Mouse (Mus musculus) stomach, postnatal 0 days (tissue): ENCODE data around the gene Adamtsl2. TPM values are rescaled to one million over a fixed set of nuclear protein-coding genes. Genes with fewer than 3 reads are reported as not detected.

Experiments
- ATAC-seq: fragments of 200-750 bp; cut with Nextera tagmentation; 2 replicates; pipeline ENCODE4 v1.8.0; 2017; ENCODE audit not compliant: low FRiP score, low TSS enrichment
- DNase-seq: peaks from one replicate; pipeline ENCODE4 v3.0.0-alpha.2; 2016; ENCODE audit warnings: low spot score
- H3K27ac ChIP-seq: fragments of 300-500 bp; sonication (generic); replicated peaks from 2 replicates; pipeline ENCODE4 v1.5.1; 2014; ENCODE audit warnings: mild to moderate bottlenecking, control low read depth
- H3K27me3 ChIP-seq: fragments of 300-500 bp; sonication (generic); 2 replicates; pipeline ENCODE4 v1.6.1; 2014; ENCODE audit warnings: low read length; ENCODE audit not compliant: control insufficient read depth, insufficient read depth
- H3K36me3 ChIP-seq: fragments of 300-500 bp; sonication (generic); 2 replicates; pipeline ENCODE4 v1.6.1; 2014; ENCODE audit warnings: low read length, mixed read lengths; ENCODE audit not compliant: control insufficient read depth, insufficient read depth
- H3K4me1 ChIP-seq: fragments of 300-500 bp; sonication (generic); replicated peaks from 2 replicates; pipeline ENCODE4 v1.6.1; 2014; ENCODE audit warnings: antibody characterized with exemption; ENCODE audit not compliant: control insufficient read depth, insufficient read depth
- H3K4me2 ChIP-seq: fragments of 300-500 bp; sonication (generic); replicated peaks from 2 replicates; pipeline ENCODE4 v1.6.1; 2014; ENCODE audit warnings: low read depth, mild to moderate bottlenecking, control low read depth, moderate library complexity
- H3K4me3 ChIP-seq: fragments of 300-500 bp; sonication (generic); 2 replicates; pipeline ENCODE4 v1.5.1; 2014; ENCODE audit warnings: low read depth, low read length, control low read depth
- H3K9ac ChIP-seq: fragments of 300-500 bp; sonication (generic); 2 replicates; pipeline ENCODE4 v1.6.1; 2014; ENCODE audit warnings: mild to moderate bottlenecking, low read length, control low read depth, mixed read lengths
- H3K9me3 ChIP-seq: fragments of 300-500 bp; sonication (generic); 2 replicates; pipeline ENCODE4 v1.6.1; 2016; ENCODE audit warnings: low read length; ENCODE audit not compliant: control insufficient read depth
- CTCF ChIP-seq: IDR thresholded peaks from 2 replicates; pipeline ENCODE4 v1.5.1; 2016; ENCODE audit warnings: antibody characterized with exemption, low read depth, mild to moderate bottlenecking, moderate library complexity
- EP300 ChIP-seq: optimal IDR thresholded peaks from 2 replicates; pipeline ENCODE3; 2016; ENCODE audit warnings: antibody characterized with exemption
- WGBS: fragments of 180-500 bp; shearing (Covaris S2); extraction: QIAGEN DNeasy Blood & Tissue Kit; methylation state at CpG from one replicate; pipeline ENCODE4 v1.1.7; 2014; 5-methylcytosine and 5-hydroxymethylcytosine counted together
- polyA plus RNA-seq: library from polyadenylated mRNA; unstranded; fragments of >200 nt; fragmentation: Nextera tagmentation; extraction: Ambion mirVana; gene quantifications from 2 replicates; pipeline ENCODE4 v1.2.1, GENCODE M21; 2015

The Adamtsl2 gene
- 1.4 and 3.4 TPM in 2 replicates for polyA plus RNA-seq

DNA sequence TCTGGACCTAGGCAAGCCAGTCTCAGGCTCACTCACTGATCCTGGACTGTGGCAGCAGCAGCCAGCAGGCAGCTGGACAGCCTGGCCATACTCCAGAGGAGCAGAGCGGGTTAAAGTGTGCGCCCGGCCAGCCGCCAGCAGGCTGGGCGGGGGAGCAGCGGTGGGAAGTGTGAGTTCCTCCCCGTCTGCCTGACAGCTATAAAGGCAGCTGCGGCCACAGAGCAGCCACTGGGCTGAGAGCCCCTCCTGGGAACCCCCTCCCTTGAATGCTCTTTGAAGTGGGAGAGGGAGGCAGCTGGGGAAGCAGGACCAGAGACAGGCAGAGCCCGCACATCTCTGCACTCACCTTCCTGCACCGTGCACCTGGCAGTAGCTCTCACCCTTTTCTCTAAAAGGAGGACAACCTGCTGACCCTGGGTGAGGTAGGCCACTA is at the start of gene Adamtsl2:
Gene Adamtsl2 (plus strand): TSS at position 228 of the 433 bp plus-strand sequence.
- Histone ChIP-seq H3K27me3 (no peaks in the 10 kb centered on the region), H3K4me1 (peaks cover 5% of the 10 kb centered on the region; the same call in 1 of the 2 replicates), H3K27ac (no peak within 1 kb of the TSS; the same call in 1 of the 2 replicates), H3K9ac (no peak within 1 kb of the TSS; the same call in 1 of the 2 replicates), H3K9me3 (no peaks in the 10 kb centered on the region), H3K4me3 (no peak within 1 kb of the TSS), H3K4me2 (peak within 1 kb of the TSS; percentile 32), H3K36me3 (no peaks in the 10 kb centered on the region)
- WGBS: 2% methylated on average over 10 of the region's 10 CpGs
- DNase-seq (peak; percentile 68), ATAC-seq (peak; percentile 69)
- TF ChIP-seq CTCF: peak; percentile 17; the same call in 1 of the 2 replicates
- no peak for TF ChIP-seq EP300

DNA sequence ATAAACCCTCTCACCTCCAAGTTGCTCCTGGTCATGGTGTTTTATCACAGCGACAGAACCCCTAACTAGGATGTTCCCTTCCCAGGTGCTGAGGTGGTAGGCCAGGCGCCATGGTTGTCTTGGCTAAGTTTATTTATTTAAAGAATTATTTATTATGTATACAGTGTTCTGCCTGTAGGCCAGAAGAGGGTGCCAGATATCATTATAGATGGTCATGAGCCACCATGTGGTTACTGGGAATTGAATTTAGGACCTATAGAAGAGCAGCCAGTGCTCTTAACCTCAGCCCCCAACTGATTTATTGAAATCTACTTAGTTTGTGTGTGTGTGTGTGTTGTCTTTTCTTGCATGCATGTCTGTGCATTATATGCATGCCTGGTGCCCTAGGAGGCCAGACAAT is 46.8 kb upstream of the Adamtsl2 start:
- 49% methylated on average over 2 of the region's 2 CpGs for WGBS
- H3K27ac ChIP-seq: no peak overlapping the region
- ATAC-seq (no peak), DNase-seq (no peak)
- H3K4me2 ChIP-seq: no peak overlapping the region
- H3K36me3 ChIP-seq: no peaks in the 10 kb centered on the region
- H3K9me3 ChIP-seq: no peaks in the 10 kb centered on the region
- H3K4me1 ChIP-seq: 0 out of 2 replicates have a peak, but pooled peaks cover 2% of the 10 kb centered on the region
- H3K9ac ChIP-seq: no peak overlapping the region
- no peak overlapping the region for H3K4me3 ChIP-seq
- no peaks in the 10 kb centered on the region for H3K27me3 ChIP-seq
- no peak for TF ChIP-seq EP300
- TF ChIP-seq CTCF: peak; percentile 47

DNA sequence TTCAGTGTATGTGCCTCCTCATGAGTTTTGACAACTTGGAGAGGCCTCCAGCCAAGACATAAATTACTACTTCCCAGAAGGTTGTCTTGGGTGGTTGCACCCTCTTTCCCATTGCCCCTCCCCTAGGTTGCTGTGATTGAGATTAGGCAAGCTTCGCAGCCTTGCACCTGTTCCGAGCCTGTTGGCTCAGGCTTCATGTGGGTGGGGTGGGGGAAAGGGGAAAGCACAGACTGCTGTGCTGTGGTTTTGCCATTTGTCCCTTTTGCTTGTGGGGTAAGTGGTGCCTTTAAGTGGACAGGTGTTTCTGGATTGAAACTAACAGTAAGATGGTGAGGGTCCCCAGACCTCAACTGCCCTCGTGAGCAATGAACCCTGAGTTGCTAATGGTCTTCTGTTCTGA is 43.2 kb upstream of the Adamtsl2 start:
- H3K27me3 ChIP-seq: no peaks in the 10 kb centered on the region
- no peaks in the 10 kb centered on the region for H3K36me3 ChIP-seq
- whole genome bisulfite sequencing: 64% methylated on average over 3 of the region's 3 CpGs
- H3K9me3 ChIP-seq: no peaks in the 10 kb centered on the region
- no peak overlapping the region for H3K9ac ChIP-seq
- H3K4me2 ChIP-seq: no peak overlapping the region
- H3K27ac ChIP-seq: no peak overlapping the region
- TF ChIP-seq EP300: no peak
- no peak for TF ChIP-seq CTCF
- peak; percentile 42 for DNase-seq
- no peak overlapping the region for H3K4me3 ChIP-seq
- no peaks in the 10 kb centered on the region for H3K4me1 ChIP-seq
- ATAC-seq: peak; percentile 48; the same call in 1 of the 2 replicates

DNA sequence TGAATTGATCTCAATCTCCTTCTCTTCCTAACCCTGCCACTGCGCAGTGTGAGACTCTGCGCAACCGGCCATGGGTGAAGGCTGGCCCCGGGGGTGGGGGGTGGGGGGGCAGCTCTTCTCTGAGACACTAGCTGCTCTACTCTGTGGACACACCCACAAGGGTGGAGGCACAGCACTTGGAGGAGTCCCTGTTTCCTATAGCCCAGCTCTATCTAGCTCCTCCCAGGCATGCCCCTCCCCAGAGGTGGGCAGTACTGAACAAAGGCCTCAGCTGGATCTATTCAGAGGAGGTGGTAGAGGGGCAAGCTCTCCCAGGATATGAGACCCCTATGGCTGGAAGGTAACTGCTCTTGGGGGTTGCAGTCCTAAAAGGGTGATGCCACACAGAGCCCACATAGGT is 42.2 kb upstream of the Adamtsl2 start:
- H3K4me1 ChIP-seq: no peaks in the 10 kb centered on the region
- no peaks in the 10 kb centered on the region for H3K27me3 ChIP-seq
- H3K36me3 ChIP-seq: no peaks in the 10 kb centered on the region
- no peaks in the 10 kb centered on the region for H3K9me3 ChIP-seq
- no peak overlapping the region for H3K27ac ChIP-seq
- DNase-seq (no peak), ATAC-seq (no peak)
- H3K9ac ChIP-seq: no peak overlapping the region
- no peak overlapping the region for H3K4me2 ChIP-seq
- 75% methylated on average over 4 of the region's 4 CpGs for WGBS
- no peak for TF ChIP-seq EP300
- no peak overlapping the region for H3K4me3 ChIP-seq

DNA sequence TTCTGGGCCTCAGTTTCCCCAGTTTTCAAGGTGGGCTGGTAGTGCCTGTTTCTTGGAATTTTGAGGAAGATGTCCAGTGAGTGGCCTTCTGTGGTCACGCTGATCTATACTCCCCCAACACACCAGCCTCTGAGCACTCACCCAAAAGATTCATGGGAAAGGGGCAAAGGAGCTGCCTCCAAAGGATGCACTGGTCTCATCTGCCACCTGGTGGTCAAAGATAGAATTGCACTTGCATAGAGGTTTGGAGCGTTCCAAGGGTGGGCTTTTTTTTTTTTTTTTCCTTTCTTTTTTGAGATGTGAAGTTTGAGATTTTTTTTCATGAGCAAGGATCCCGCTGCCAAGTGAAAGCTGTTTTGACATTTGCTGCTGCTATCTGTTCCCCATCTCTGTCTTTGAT is 40.6 kb upstream of the Adamtsl2 start:
- DNase-seq (peak; percentile 59), ATAC-seq (no peak)
- 0% methylated on average over 3 of the region's 3 CpGs for WGBS

DNA sequence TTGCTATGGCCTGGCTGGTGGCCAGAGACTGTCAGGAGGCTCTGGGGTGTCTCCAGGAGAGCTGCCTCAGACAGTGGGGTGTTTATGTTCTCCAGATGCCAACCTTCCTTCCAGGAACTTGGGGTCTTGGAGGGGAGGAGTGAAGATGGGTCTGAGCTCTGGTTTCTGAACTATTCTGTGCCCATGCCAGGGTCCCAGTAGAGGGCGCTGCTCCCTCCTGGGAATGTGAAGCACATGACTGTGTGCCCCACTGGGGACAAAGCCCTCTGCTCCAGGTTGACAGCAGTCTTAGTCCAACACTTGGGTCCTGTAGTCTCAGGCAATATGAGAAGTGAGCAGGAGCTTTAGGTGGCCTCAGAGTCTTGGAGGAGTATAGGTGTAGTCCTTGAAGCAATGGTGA is 39.9 kb upstream of the Adamtsl2 start:
- H3K9ac ChIP-seq: no peak overlapping the region
- H3K27ac ChIP-seq: no peak overlapping the region
- WGBS: 0% methylated on average over 1 of the region's 1 CpGs
- ATAC-seq: 0 out of 2 replicates have a peak, but pooled peaks have one; percentile 22
- H3K4me1 ChIP-seq: no peaks in the 10 kb centered on the region
- no peak for DNase-seq
- H3K4me2 ChIP-seq: no peak overlapping the region
- peak; percentile 64 for TF ChIP-seq CTCF
- no peak for TF ChIP-seq EP300
- H3K4me3 ChIP-seq: no peak overlapping the region
- no peaks in the 10 kb centered on the region for H3K9me3 ChIP-seq
- H3K36me3 ChIP-seq: no peaks in the 10 kb centered on the region
- H3K27me3 ChIP-seq: no peaks in the 10 kb centered on the region

More for the DNA sequence above, 40.6 kb upstream of the Adamtsl2 start:
- Histone ChIP-seq H3K27me3 (no peaks in the 10 kb centered on the region), H3K9me3 (no peaks in the 10 kb centered on the region), H3K4me1 (no peaks in the 10 kb centered on the region), H3K27ac (no peak overlapping the region), H3K4me2 (no peak overlapping the region), H3K36me3 (no peaks in the 10 kb centered on the region), H3K9ac (no peak overlapping the region), H3K4me3 (no peak overlapping the region)
- TF ChIP-seq EP300 (no peak), CTCF (peak; percentile 97)
